Mouse (Mus musculus): Measurements from ENCODE around the gene Gmcl1. TPM values are rescaled to one million over a fixed set of nuclear protein-coding genes. Genes with fewer than 3 reads are reported as not detected.

Gene Gmcl1
- total RNA-seq, 2 experiments from 2014 or later, result 31.5 to 34.8 TPM

DNA sequence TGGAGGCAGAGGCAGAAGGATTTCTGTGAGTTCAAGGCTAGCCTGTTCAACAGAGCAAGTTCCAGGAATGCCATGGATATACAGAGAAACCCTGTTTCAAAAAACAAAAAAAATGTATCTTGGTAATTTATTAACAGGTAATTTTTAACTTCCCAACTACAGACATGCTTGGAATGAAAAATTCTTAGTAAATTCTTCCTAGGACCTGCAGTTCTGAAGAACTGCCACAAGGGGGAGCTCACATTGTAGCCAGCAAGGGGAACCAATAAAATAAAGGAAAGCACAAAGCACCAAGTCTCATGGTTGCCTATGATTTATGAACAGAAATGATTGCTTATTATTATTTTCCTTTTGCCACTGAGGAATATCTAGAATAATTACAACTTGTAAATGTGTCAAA lies 14.0 kb upstream of the Gmcl1 start:
- DNase-seq (ENCODE audit: low spot score in 2 of 2), result peak in 1 of 2 experiments; percentile 34
- intact Hi-C loops (cut with DNase I), result loop anchor here (1.0 to 5.0 kb wide), 2 partner anchors 59 to 170 kb away; no protein-coding TSS in a partner anchor

DNA sequence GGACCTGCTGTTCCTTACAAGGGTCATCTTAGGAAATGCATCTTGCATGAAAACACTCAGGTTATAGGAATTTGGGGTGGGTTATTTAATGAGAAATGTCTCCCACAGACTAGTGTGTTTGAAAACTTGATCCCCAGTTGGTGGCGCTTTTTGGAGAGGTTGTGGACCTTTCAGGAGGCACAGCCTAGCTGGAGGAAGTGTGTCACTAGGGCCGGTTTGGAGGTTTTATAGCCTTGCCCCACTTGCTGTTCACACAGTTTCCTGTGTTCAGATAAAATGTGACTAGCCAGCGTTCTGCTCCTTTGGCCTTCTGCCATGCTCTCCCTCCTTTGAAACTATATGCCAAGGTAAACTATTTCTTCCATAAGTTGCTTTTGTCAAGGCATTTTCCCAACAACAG lies 7.5 kb upstream of the Gmcl1 start:
- intact Hi-C loops (cut with DNase I), result no loop called here
- DNase-seq (ENCODE audit: low spot score in 2 of 2), result no peak

DNA sequence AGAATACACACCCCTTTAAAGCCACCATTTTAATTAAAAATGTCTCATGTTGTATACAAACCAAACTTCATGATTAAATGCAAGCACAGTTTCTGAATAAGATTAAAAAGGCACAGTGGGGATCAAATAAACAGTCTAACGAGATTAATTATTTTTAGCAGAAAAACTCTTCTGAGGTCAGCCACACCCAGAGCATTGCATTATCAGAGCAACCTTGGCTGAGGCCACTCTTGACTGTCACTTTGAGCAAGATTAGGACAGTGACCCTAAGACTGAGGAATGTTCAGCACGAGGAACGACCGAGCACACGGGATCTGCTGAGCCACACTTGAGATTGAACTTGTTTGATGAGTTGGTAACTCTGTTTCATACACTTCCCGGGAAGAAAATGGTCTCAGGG lies 3.6 kb upstream of the Gmcl1 start:
- intact Hi-C loops (cut with DNase I), result no loop called here

DNA sequence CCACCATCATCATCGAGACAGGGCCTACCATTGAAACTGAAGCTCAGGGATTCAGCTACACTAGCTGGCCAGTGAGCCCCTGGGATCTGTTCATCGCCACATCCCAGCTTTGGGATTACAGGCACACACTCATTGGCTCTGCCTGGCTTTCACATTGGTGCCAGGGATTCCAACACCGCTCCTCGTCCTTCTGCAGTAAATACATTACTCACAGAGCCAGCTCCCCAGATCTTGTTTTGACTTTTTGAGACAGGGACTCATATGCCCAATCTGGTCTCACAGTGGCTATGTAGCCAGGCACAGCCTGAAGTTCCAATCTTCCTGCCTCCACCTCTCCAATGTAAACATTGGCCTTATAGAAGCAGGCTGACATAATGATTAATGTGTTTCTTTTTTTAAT lies 3.1 kb upstream of the Gmcl1 start:
- intact Hi-C loops (cut with DNase I), result no loop called here
- no peak for DNase-seq (ENCODE audit: low spot score in 2 of 2)

More for the DNA sequence above, 3.6 kb upstream of the Gmcl1 start:
- no peak for DNase-seq (ENCODE audit: low spot score in 2 of 2)

DNA sequence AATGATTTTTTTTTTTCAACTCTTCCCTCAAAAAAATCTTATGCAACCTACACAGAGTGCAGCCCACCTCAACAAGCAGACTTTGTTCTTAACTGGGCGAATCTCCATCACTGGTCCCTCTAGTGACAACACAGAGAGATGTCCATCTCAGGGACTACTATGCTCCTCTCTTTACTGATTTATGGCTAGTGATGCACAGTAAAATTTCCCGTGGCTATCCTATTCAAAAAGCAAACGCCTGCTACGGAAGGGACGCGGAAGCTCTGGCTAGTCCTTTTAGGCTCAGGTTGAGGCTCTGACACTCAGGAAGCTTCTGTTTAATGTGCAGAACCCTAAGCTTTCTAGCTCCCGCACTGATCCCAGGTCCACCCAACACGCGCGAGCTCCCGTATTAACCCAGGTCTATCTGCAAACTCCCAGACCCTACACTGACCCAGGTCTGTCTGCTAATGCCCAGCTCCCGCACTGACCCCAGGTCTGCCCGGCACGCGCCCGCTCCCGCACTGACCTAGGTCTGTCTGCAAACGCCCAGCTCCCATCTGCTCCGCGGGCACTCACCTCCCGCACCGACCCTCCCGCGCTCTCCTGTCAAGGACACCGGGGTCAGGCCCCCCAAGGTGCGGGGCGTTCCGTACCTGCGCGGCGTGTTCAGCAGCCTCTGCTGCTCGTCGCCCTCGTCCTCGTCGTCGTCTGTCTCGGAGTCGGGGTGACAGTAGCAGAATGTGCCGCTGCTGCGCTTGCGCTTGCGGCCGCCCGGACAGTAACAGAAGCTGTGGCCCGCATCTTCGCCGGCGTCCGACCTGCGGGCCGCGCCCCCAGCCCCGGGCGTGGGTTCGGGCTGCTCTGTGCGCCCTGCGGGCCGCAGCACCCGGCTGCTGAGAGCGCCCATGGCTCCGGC lies 658 bp downstream of the Gmcl1 start:
- DNase-seq (ENCODE audit: low spot score in 2 of 2), result no peak
- intact Hi-C loops (cut with DNase I), result no loop called here

DNA sequence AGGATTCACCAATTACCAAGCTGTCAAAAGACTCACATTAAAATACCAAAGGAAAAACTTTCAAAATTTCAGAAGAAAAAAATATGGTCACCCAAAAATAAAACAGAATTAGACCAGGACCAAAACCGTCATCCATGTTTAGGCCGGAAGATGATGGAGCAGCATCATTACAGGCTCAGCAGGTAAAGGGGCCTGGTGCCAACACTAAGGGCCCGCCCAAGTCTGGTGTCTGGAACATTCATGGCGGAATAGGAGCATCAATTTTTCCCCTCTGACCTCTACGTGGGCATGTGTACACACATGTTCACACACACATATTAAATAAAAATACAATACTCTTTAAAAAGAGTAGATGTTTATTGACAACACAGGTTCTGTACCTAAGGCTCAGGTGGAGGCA lies 4.5 kb downstream of the Gmcl1 start:
- intact Hi-C loops (cut with DNase I), result no loop called here

DNA sequence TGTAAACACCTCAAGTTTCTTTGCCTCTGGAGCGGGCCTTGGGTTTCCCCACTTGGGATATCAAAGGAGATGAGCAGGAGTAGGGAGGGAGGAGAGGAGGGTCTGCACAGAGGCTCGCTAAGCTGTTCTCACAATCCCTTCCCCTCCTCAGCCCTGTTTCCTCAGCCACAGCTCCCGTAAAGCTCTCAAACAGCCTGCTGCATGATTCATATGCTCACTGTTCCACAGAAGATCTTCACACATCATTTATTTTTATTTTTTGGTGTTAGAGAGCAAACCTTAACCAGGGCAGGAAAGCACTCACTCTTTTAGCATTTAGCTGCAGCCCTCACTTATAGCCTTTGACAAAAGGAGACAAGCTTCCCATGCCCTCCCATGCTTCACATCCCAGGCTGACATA lies 11.2 kb downstream of the Gmcl1 start:
- intact Hi-C loops (cut with DNase I), result no loop called here
- DNase-seq (ENCODE audit: low spot score in 2 of 2), result no peak

More for the DNA sequence above, 4.5 kb downstream of the Gmcl1 start:
- DNase-seq (ENCODE audit: low spot score in 2 of 2), result no peak

DNA sequence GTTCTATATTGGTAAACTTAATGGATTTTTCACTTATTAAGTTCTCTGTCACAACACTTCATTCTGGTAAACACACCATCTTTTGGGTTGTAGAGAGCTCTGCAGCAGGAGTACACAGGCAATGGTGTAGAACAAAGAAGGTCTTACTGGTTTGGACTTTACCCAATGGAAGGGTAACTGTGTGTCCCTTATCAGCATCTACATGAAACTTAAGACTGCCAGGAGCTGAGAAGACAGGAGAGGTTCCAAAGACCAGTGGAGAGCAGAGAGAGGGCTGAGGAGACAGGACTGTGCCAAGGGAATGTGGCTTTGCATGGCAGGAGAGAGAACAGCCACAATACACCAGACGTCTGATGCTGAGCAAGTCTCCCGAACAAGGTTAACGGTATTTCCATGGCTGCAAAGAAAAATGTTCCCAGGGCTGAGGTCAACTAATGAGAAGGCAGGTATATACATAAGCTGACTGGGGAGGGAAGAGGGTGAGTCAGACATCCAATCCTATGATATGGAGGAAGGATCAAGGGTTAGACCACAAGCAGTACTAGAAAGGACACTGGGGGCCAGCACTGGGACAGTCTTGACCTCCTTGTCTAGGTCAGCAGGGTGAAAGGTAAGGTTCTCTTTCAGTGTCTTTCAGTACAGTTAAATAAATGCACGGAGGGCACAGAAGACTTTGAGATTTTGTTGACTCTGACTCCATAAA lies 25.0 kb downstream of the Gmcl1 start:
- intact Hi-C loops (cut with DNase I), result no loop called here
- no peak for DNase-seq (ENCODE audit: low spot score in 2 of 2)

DNA sequence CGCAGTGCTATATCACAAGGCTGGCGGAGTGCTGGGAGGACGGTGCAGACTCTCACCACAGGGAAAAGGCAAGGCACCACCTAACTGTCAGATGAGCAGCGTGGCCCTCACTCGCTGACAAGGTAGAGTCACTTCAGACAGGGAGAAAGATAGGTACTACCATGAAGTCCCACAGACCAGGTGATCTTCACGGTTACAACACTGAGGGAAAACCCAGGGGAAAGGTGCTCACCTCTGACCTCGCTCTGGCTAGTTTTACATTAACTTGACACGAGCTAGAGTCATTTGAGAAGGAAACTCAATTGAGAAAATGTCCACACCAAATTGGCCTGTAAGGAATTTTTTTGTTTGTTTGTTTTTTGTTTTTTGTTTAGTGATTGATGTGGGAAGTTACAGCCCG lies 30.6 kb downstream of the Gmcl1 start:
- intact Hi-C loops (cut with DNase I), result no loop called here
- no peak for DNase-seq (ENCODE audit: low spot score in 2 of 2)

DNA sequence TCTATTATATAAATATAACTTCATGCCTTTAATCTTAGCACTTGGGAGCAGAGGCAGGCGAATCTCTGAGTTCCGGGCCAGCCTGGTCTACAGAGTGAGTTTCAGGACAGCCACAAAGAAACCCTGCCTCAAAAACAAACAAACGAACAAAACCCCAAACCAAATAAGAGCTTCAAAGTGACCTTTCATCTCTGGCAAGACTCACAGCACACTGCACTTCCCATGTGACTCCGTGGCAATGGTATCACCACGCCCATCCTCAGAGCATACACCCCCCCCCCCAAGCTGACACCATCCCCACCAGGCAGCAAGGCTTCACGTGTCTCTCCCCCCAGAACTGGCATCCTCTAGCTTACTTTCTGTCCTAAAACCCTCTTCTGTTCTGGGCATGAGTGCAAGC lies 35.3 kb downstream of the Gmcl1 start:
- intact Hi-C loops (cut with DNase I), result no loop called here
- no peak for DNase-seq (ENCODE audit: low spot score in 2 of 2)

DNA sequence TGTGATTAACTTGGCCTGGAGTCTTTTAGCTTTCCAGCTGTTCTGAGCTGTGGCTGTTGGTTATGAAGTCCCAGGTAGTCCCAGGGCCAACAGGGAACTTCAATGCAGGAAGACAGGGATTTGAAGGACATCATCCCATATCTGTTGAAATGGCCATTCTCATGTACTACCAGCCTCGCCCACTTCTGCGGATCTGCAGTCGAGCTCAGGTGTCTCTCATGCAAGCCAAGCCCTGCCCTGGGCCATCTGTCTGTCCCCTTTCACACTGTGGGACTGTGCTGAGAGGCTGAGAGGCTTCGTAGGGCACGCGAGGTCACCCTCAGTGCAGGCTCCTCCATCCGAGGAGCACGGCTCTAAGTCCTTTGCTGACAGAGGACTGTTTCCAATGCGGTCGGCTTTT lies 37.0 kb downstream of the Gmcl1 start:
- intact Hi-C loops (cut with DNase I), result no loop called here
- DNase-seq (ENCODE audit: low spot score in 2 of 2), result no peak

DNA sequence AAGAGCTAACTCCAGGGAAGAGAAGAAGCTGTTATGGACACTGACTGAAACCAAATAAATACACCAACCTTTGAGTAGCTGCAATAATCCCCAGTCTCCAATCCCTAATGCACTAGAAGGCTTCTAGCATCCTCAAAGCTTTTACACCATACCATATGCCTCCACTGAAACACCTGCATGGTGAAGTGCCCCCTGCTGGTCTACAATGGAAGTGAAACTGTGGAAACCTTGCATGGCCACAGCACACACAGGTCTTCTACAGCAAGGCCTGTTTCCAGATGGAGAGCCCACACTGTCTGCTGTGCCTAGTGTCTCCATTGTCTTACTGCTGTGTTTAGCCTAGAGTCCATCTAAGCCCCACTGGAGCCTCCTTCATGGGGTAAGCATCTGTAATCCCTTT lies 38.7 kb downstream of the Gmcl1 start:
- peak; percentile 37 to 39 for DNase-seq (ENCODE audit: low spot score in 2 of 2)
- intact Hi-C loops (cut with DNase I), result no loop called here

DNA sequence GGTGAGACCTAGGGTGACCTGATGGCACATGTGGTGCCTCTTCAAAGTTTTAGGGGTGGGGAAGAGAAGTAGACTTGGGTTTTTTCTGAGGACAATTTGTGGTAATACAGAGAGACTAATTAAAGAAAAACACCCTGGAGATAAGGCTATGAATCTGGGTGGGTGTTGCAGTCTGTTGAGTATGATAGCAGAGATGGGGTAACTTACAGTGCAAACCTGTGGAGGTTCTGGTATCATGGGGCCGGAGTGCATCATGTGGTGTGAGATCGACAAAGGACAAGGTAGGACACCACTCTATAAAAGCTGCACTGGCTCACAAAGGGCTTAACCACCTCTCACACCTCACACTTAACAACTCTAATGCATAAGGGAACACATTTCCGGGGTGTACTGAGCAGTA lies 43.5 kb downstream of the Gmcl1 start:
- intact Hi-C loops (cut with DNase I), result no loop called here
- DNase-seq (ENCODE audit: low spot score in 2 of 2), result no peak

DNA sequence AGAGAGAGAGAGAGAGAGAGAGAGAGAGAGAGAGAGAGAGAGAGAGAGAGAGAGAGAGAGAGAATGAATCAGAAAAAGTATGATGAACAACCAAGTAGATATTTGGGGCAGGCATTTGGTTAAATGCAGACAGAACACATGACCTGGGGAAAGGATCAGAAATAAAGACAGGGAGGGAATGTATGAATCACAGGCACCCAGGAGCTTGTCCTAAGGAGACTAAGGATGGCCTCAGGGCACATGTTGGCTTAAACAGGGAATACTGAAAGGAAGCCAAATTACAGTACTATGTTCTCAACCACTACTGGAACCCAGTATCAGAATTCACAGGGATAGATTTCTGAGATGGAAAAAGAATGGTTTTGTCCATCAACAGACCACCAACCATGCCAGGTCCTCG lies 46.2 kb downstream of the Gmcl1 start:
- DNase-seq (ENCODE audit: low spot score in 2 of 2), result no peak
- intact Hi-C loops (cut with DNase I), result no loop called here

DNA sequence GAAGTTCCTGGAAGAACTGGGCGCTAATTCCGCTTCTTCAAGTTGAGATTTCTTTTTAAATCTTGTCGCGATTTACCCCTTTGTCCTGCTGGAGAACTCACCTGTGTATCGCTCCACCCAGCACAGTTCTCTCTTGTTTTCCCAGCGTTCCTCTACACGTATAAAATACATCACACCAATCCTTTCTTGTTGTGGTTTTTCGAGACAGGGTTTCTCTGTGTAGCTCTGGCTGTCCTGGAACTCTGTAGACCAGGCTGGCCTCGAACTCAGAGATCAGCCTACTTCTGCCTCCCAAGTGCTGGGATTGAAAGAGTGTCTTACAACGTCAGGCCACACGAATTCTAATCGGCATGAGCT lies 48.5 kb downstream of the Gmcl1 start:
- DNase-seq (ENCODE audit: low spot score in 2 of 2), result no peak
- intact Hi-C loops (cut with DNase I), result no loop called here

DNA sequence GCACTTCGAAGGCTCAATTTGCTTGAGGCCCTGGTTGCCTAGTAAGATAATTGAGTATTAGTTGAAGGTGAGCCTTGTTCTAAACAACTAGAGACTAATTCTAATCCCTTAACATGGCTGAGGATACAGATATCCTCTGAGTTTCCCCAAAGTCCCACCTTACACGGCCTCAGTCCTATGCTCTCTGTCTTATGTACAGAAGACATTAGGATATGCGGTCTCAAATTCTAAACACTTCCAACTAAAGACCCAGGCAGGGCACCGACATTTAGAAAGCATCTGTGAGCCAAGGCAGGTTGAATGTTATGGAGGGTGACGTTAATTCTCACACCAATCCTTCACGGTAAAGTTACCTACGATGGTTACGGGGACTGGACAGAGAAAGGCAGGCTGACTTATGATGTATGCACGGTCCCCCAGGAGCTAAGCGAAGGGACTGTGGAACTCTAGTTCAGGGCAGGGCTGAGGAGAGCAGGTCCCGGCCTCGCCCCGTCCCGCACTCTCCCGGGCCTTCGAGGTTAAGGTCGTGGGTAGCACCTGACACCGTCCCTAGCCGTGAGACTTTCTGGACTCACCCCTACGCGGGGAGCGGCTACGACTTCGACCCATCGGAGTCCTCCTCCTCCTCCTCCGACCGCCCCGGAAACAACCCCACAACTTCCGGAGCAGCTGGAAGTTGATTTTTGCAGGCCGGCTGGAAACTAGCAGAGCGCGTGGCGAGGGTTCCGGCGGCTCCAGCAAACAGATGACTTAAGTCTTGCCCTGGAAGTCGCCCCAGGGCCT lies 49.1 kb downstream of the Gmcl1 start, which contains the start of gene Snrnp27:
Snrnp27 (minus strand) TSS at position 651 of the 783 bp plus-strand sequence.
- intact Hi-C loops (cut with DNase I), result no loop called here
- DNase-seq (ENCODE audit: low spot score in 2 of 2), result peak; percentile 91 to 92

DNA sequence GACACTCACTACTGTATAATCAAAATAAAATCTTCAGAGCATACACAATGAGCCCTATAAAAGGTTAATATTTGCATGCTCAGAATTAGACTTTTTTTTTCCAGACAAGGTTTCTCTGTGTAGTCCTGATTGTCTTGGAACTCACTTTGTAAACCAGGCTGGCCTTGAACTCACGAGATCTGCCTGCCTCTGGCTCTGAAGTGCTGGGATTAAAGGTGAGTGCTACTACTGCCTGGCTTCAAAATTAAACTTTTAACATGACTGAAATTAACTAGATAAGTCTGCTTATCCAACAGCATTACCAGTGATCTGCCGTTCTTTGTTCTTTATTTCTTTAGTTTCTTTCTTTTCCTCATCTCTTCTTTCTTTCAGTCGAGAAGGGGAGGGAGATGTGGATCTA lies 51.9 kb downstream of the Gmcl1 start:
- DNase-seq (ENCODE audit: low spot score in 2 of 2), result no peak
- intact Hi-C loops (cut with DNase I), result no loop called here

DNA sequence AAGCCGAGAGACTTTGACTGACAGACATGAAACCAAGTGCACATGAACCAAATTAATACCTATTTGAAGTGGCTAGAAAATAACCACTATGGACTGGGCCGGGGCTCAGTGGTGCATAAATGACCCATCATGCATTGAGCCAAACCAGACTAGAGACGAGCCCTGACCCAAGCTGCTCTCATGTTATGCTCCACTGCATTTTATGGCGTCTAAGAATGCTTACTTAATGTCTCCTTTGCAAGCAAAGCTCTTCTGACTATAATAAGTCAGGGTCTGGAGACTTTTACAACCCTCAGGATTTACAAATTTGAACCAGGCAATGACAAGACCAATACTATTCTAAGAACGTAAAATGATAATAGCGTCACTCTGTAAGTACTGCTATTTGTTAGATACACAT lies 54.8 kb downstream of the Gmcl1 start:
- intact Hi-C loops (cut with DNase I), result loop anchor here (10.0 kb wide), 1 partner anchor 244 kb away; the partner anchor contains the start of gene C87436
- DNase-seq (ENCODE audit: low spot score in 2 of 2), result no peak

DNA sequence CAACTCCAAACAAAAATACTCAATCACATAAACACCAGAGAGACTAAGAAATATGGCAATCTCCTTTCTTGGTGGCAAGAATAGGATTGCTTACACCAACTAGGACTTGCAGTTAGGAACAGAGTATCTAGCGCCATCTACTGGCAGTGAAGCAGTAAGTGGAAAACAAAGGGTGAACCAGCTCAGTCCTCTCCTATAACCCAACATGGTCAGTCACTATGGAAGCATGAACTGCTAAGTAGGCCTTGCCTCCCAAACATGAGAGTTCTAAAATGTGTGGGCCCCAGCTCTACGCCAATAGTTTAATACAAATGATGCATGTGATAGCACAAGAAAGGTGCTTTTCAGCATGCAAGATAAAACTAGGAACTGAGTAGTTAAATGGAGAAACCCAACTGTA lies 62.3 kb downstream of the Gmcl1 start:
- intact Hi-C loops (cut with DNase I), result loop anchor here (2.0 to 10.0 kb wide), 3 partner anchors 126 to 236 kb away; partner anchors contain the start of gene C87436
- peak in 1 of 2 experiments; percentile 42 for DNase-seq (ENCODE audit: low spot score in 2 of 2)

DNA sequence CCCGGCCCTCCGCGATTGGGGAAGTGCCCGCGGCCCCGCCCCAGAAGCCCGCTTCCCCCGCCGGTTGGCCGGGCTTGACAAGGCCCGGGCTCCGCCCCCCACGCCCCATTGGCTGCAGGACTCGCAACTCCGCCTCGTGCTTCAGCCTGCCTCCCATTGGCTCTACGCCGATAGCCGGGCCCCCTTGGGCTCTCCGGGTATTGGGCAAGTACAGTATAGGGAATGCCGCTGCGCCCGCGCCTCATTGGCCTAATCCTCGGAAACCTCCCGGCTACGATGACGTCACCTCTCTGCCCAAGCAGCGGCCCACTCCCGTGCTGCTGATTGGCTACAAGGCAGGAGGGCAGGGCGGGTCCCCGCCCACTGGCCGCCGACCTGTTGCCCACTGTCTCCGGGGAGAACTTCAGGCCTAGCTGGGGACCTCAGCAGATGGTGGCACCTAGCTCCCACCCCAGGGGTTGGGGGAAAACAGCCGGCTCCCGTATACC lies 63.9 kb downstream of the Gmcl1 start:
- intact Hi-C loops (cut with DNase I), result loop anchor here (5.0 kb wide), 2 partner anchors 142 to 197 kb away; partner anchors contain the start of gene Pcbp1
- DNase-seq (ENCODE audit: low spot score in 2 of 2), result peak; percentile 100
